Mouse (Mus musculus) gastrocnemius, postnatal 14 days (tissue): ENCODE data around the gene Ccdc134. TPM values are rescaled to one million over a fixed set of nuclear protein-coding genes. Genes with fewer than 3 reads are reported as not detected.
A peak's percentile ranks its signal among the peaks of the same experiment; 100 is the strongest.
"Not testable (repeated sequence)": the region's sequence is repeated elsewhere in the genome, so short reads cannot be mapped to it uniquely, and the experiment has no call there.

Experiments
- DNase-seq: peaks from one replicate; pipeline ENCODE4 v3.0.0; 2021; ENCODE audit warnings: mixed read lengths
- intact Hi-C: fragments of 180-260 bp; cut with DNase I; formaldehyde crosslinking; loops from one replicate; pipeline ENCODE4 v1.15.1; 2025; ENCODE audit warnings: low total_unique reads
- long read RNA-seq, 2 experiments: library from polyadenylated mRNA; stranded (forward); transcript quantifications; one replicate each; pipeline ENCODE4 v2.0.0; 2021
- total RNA-seq, 2 experiments: library from RNA; stranded (reverse); gene quantifications; 2 replicates each; pipeline ENCODE4 v1.2.3; 2021

The Ccdc134 gene
- total RNA-seq = 10 to 100 TPM; 18.5 to 18.7 TPM
- long read RNA-seq, experiment 1, full-length matches to known transcripts = 33 of 39 reads
- long read RNA-seq, experiment 1, partial matches to known transcripts = 1 of 39 reads
- long read RNA-seq, experiment 1, other reads (novel, unspliced or antisense) = 5 of 39 reads
- long read RNA-seq, experiment 2, transcript Ccdc134-201 (7 exons, 2,046 nt) = major isoform, 26 of 32 reads
- long read RNA-seq, experiment 2, partial matches to known transcripts = 2 of 32 reads
- long read RNA-seq, experiment 2, other reads (novel, unspliced or antisense) = 3 of 32 reads

GRCm38 (mm10) chr15:82127426-82128374 lies at the start of gene Ccdc134:
Gene Ccdc134, plus strand, starts transcription at chr15:82127922.
- intact Hi-C loops = no loop called here
- peak; percentile 97 for DNase-seq

GRCm38 (mm10) chr15:82079883-82080282 lies 47.8 kb upstream of the Ccdc134 start:
- intact Hi-C loops = no loop called here
- no peak for DNase-seq

GRCm38 (mm10) chr15:82081161-82081560 lies 46.6 kb upstream of the Ccdc134 start:
- intact Hi-C loops = no loop called here
- peak; percentile 30 for DNase-seq

- intact Hi-C loops = no loop called here
- no peak for DNase-seq
Observed at GRCm38 (mm10) chr15:82085606-82086005, 42.1 kb upstream of the Ccdc134 start.

GRCm38 (mm10) chr15:82086131-82086530 lies 41.6 kb upstream of the Ccdc134 start:
- no peak for DNase-seq
- intact Hi-C loops = no loop called here

GRCm38 (mm10) chr15:82087266-82087665 lies 40.5 kb upstream of the Ccdc134 start:
- DNase-seq = no peak
- intact Hi-C loops = no loop called here

GRCm38 (mm10) chr15:82091061-82091460 lies 36.7 kb upstream of the Ccdc134 start:
- DNase-seq = no peak
- intact Hi-C loops = no loop called here

- peak; percentile 66 for DNase-seq
- intact Hi-C loops = loop anchor here (5.0 kb wide), 1 partner anchor 40 kb away; the partner anchor contains the start of gene Mei1
Observed at GRCm38 (mm10) chr15:82106953-82107555, 20.7 kb upstream of the Ccdc134 start.

GRCm38 (mm10) chr15:82120544-82120943 lies 7.2 kb upstream of the Ccdc134 start:
- DNase-seq = no peak
- intact Hi-C loops = no loop called here

GRCm38 (mm10) chr15:82126690-82127089 lies 1.0 kb upstream of the Ccdc134 start:
- intact Hi-C loops, DNase-seq: not testable (repeated sequence)

- intact Hi-C loops = no loop called here
Observed at GRCm38 (mm10) chr15:82128398-82128797, 676 bp downstream of the Ccdc134 start.

GRCm38 (mm10) chr15:82130599-82130998 lies 2.9 kb downstream of the Ccdc134 start:
- DNase-seq = no peak
- intact Hi-C loops = no loop called here

More at GRCm38 (mm10) chr15:82128398-82128797, 676 bp downstream of the Ccdc134 start:
- DNase-seq = peak; percentile 47

- intact Hi-C loops = no loop called here
- peak; percentile 71 for DNase-seq
Observed at GRCm38 (mm10) chr15:82135372-82135771, 7.7 kb downstream of the Ccdc134 start.

- intact Hi-C loops = no loop called here
- DNase-seq = peak; percentile 63
Observed at GRCm38 (mm10) chr15:82138565-82138964, 10.8 kb downstream of the Ccdc134 start.

- intact Hi-C loops = no loop called here
- no peak for DNase-seq
Observed at GRCm38 (mm10) chr15:82139196-82139595, 11.5 kb downstream of the Ccdc134 start.

- intact Hi-C loops = loop anchor here (5.0 kb wide), 1 partner anchor 97 kb away; no protein-coding TSS in a partner anchor
- no peak for DNase-seq
Observed at GRCm38 (mm10) chr15:82140355-82140754, 12.6 kb downstream of the Ccdc134 start.

- intact Hi-C loops = loop anchor here (5.0 kb wide), 1 partner anchor 93 kb away; no protein-coding TSS in a partner anchor
- no peak for DNase-seq
Observed at GRCm38 (mm10) chr15:82144157-82144556, 16.4 kb downstream of the Ccdc134 start.

GRCm38 (mm10) chr15:82145408-82145807 lies 17.7 kb downstream of the Ccdc134 start:
- intact Hi-C loops = no loop called here
- DNase-seq = no peak

GRCm38 (mm10) chr15:82145851-82146769 lies 18.4 kb downstream of the Ccdc134 start:
- intact Hi-C loops = no loop called here
- DNase-seq = no peak
